Mouse (Mus musculus) heart, postnatal 10 days (tissue): ENCODE measurements around the gene Vps25. TPM values are rescaled to one million over a fixed set of nuclear protein-coding genes. Genes with fewer than 3 reads are reported as not detected.

Experiments
- DNase-seq, 2 experiments: peaks; one replicate each; pipeline ENCODE4 v3.0.0; 2021
- intact Hi-C: fragments of 180-260 bp; cut with DNase I; formaldehyde crosslinking; loops from one replicate; pipeline ENCODE4 v1.15.1; 2025
- total RNA-seq, 2 experiments: library from RNA; stranded (reverse); gene quantifications; 2 replicates each; pipeline ENCODE4 v1.2.3; 2021

Gene Vps25
- 100 to 1,000 TPM in 1 of 2 experiments, 10 to 100 TPM in 1; 97.5 to 111 TPM for total RNA-seq

DNA sequence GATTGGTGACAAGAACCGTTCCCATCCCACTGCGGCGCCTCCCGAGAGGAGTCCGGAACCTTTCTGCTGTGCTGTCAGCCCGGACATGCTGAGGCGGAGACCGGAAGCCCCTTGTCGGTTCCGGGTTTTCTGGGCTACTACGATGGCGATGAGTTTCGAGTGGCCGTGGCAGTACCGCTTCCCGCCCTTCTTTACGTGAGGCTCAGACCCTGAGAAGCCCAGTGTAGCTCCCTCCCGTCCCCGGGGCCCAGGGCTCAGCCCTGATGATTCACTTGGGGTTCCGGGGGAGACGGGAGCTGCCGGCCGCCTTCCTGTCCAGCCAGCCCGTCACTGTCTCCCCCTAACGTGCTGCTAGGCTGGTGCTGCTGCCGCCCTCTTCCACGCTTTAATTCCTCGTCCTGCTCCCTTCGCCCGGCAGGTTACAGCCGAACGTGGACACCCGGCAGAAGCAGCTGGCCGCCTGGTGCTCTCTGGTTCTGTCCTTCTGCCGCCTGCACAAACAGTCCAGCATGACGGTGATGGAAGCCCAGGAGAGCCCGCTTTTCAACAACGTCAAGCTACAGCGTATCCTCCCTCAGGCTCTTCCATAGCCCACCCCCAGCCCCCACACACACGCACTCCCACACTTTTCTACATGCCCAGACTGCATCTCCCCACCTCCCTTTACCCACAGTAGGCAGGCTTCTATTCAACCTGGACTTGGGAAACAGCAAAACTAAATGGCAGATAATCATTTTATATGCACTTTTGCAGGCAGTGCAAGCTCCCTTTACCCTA, at the start of gene Vps25:
Vps25 (plus strand) TSS at position 95 of the 777 bp plus-strand sequence.
- intact Hi-C loops = loop anchor here (2.0 kb wide), 2 partner anchors 25 to 49 kb away; partner anchors contain the start of genes Becn1, Cntd1 and Coa3
- peak; percentile 91 to 94 for DNase-seq

DNA sequence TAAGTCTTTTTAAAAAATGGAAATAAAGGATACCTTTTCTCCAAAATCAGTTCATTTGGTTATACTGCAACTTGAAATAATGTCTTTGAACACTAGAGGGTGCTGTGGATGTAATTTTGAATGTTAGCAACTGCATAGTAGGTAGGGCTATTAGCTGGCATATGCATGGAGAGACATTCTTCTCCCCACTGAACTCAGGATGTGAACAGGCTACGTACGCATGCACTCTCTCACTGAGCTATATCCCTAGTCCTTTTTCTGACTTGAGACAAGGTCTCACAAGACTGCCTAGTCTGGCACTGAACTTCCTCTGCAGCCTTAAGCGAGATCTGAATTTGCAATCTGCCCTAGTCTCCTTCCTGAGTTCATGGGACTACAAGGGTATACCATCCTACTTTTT, 41.5 kb upstream of the Vps25 start:
- intact Hi-C loops = loop anchor here (1.0 to 5.0 kb wide), 3 partner anchors 36 to 185 kb away; partner anchors contain the start of gene Becn1
- peak; percentile 71 to 82 for DNase-seq

DNA sequence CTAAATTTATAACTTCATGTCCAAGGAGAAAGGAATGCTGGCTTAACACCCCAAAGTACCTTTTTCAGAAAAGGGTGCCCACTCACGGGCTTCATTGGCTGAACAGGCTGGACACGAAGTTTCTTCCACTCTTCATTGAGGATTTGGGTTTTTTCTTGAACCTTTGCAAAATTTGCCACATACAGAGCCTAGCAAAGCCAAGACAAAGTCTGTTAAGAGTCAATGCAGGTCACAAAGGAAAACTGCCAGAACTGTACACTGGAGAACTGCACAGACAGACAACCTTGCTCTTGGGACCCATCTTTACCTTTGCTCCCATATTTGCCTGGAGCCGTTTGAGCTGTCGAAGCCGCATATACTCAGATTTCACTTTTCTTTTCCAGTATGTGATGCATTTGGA, 36.6 kb upstream of the Vps25 start:
- DNase-seq = no peak
- intact Hi-C loops = no loop called here

DNA sequence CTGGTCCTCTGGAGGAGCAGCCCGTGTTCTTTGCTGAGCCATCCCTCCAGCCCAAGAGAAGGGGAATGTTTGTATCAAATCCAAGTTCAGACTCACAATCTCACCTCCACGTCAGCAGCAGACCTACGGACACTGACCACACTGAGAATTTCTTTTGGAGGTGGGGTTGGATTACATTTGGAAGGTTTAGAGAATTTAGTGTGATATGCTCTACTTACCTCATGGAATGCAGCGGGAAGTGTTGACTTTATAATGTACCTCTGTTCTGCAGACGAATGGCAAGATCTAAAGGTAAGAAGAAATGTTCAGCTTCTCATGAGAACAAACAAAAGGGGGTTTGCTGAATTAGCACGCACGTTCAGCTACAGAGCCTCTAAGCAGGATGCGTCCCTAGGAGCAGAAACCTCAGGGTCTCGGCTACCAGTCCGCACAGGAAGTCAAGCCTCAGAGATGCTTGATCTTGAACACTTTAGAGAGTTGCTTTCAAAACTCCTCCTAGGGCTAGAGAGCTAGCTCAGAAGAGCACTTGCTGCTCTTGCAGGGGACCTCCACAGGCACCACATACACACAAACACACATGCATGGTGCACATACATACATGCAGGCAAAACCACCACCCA, 35.0 kb upstream of the Vps25 start:
- intact Hi-C loops = no loop called here

DNA sequence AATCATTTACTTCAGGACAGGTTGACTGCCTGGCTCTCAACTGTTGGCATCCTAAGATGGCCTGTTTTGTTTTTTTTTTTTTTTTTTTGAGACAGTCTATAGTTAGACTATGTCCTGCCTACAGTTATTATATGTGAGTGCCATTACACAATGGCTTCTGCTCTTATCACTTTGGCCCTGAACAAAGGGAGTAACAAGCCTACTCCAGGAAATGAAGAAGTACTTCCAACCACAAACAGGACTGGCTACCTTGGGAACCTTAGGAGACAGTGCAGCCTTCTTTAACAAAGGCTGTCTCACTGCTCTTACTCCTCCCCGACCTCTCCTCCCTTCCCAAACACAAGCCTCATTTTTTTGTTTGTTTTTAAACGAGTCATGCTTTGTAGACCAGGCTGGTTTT, 32.7 kb upstream of the Vps25 start:
- DNase-seq = no peak
- intact Hi-C loops = no loop called here

More for the DNA sequence above, 35.0 kb upstream of the Vps25 start:
- DNase-seq = no peak

DNA sequence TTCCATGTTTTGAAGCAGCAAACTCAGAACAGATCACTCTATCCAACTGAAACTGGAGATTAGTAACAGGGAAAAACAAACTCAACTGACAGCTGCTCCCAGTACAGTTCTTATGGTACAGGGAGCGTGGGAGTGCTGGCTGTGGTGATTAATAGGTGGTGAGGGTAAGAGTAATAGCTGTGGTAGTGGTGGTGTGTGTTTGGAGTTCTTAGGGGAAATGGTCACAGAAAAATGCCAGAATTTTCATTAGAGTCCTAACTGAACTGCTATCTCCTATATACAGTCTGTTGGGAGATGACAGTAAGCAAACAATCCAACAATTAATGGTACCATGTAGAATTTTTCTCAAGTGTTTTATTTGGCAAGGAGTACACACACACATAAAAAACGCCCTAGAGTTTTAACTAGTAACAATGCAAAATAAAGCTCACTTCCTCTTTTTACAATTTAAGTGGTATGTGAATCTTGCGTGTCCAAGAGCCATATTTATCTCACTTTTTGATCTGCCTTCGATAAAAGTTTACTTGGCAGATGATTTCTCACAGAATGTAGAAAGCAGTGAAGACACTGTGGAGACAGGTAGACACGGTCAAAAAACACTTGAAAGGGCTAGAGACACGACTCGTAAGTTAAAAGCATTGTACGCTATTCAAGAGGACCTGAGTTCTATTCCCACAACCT, 32.1 kb upstream of the Vps25 start:
- DNase-seq = no peak
- intact Hi-C loops = no loop called here

DNA sequence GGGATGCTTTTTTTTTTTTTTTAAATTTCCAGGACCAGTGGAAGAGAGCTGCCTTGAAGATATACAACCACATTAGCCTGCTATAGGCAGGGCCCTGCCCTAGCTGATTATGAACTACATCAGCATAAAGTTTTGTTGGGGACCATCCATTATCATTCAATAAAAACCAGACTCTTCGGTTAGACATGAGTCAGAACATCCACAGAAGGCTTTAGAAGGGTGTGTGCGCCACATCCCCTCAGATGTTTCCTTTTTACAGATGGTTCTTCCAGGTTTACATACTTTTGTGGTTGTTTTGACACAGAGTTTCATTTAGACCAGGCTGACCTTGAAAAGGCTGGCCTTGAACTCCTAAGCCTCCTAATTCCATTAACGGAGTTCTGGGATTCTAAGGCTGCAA, 29.2 kb upstream of the Vps25 start:
- DNase-seq = no peak
- intact Hi-C loops = no loop called here

DNA sequence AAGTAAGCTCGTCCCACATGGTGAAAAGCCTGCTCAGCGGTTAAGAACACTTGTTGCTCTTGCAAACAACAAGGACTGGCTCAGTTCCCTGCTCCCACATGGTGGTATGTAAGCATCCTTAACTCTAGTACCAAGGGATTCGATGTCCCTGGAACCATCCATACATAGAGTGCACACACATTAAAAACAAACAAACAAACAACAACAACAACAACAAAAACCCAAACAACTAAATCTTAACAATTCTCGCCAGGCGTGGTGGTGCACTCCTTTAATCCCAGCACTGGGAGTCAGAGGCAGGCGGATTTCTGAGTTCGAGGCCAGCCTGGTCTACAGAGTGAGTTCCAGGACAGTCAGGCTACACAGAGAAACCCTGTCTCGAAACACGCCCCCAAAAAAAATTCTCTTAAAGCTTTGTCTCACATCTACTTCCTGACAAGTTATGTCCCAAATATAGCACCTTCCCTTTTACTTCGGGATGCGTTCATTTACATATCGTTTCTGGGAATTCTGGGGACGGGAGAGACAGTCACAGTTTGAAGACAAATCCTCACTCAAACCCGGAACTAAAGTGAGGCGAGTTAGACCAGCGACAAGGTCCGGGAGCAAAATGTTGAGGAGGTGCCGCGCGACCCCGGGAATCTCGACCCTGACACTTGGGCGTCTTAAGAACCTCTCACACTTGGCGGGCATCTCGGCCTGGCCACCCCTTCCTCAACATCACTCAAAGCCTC, 28.0 kb upstream of the Vps25 start:
- DNase-seq = peak in 1 of 2 experiments; percentile 14
- intact Hi-C loops = loop anchor here (1.0 kb wide), 1 partner anchor 23 kb away; no protein-coding TSS in a partner anchor

DNA sequence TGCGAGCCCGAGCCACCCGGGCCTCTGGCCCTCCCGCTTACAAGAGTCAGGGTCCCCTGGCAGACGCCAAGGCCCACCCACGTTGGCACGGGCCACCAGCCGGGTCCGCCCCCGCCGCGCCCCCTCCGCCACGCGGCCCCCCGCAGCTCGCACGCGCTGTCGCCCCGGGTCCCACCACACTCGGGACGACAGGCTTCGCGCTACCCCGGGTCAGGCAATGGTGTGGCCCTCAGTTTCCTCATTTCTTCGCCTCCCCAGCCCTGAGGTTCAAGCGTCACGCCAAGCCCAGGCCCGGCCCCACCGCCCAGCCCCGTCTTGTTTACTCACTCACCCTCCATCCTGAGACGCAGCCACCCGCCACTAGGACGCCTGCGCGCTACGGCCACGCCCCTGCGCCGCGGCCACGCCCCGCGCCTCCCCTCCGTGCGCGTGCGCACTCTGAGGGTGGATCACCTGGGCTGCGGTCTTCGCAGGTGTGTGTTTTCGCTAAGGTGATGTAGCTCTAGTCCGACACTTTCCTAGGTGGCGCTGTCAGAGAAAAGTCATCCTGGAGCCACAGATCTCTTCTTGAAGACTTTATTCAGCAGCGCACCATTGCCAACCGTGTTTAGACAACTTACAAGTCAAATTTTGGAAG, 27.3 kb upstream of the Vps25 start, which contains the start of gene Ezh1:
Ezh1 (minus strand) TSS at position 399 of the 637 bp plus-strand sequence.
- DNase-seq = peak; percentile 92 to 93
- intact Hi-C loops = loop anchor here (1.0 kb wide), 1 partner anchor 22 kb away; no protein-coding TSS in a partner anchor

DNA sequence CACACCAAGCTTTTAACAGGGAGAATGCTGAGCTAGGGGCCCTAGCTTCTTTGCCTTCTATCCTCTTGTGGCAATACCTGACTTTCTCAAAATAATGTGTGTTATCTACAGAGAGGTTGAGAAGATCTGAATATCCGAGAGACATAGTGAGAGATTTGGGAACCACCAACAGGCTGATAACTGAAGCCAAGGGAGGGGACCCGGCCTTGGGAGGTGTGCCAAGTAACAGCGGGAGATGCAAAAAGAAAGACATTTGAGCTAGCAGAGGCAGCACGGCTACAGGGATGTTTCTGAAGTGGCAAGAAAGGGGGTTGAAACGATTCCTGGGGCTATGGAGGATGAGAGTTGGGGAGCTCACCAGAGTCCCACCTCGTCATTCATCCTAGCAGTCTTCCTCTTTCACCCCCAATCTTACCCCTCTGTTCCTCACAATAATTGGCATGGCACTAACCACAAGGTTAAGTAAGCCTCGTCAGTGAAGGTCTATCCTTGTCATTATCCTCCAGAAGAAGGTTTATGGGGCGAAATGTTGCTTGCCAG, 24.1 kb upstream of the Vps25 start:
- intact Hi-C loops = no loop called here
- peak; percentile 36 to 52 for DNase-seq

DNA sequence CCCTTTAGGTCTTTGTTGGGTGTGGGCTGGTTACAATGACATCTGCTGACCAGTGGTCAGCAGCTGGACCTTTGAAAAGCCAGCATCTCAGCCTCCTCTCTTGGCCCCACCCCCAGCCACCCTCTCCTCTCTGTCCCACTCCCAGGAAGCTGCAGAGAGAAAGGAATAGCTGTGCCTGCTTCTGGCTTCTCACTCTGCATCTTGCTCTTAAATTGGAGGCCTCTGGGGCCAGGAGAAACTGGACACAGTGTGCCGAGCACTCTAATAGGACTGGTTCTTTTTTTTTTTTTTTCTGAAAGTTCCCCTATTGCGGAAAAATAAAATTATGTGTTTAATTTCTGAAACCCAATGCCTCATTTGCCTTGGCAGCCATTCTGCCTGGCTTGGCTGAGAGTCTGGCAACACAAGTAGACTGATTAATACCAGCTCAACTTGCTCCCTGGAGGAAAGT, 23.4 kb upstream of the Vps25 start:
- intact Hi-C loops = loop anchor here (2.0 kb wide), 1 partner anchor 17 kb away; the partner anchor contains the start of gene Ramp2
- DNase-seq = peak; percentile 64 to 65

DNA sequence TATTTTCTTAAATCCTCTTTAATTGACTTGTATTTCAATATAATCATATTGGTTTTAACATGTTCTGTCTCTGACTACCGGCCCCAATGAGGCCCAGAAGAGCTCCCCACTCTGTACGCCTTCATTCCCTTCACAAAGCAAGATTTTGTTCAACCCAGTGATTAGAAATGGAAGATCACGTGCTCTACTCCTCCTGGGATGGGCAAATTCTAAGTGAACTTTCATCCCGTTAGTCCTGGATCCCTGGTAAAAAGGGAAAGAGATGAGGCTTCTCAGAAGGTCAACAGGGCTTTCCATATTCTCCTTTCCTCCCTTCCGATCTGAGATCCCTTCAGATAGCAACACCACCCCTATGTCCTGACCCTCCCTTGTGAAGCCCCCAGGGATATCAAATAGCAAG, 23.0 kb upstream of the Vps25 start:
- intact Hi-C loops = loop anchor here (2.0 kb wide), 1 partner anchor 16 kb away; the partner anchor contains the start of gene Ramp2

DNA sequence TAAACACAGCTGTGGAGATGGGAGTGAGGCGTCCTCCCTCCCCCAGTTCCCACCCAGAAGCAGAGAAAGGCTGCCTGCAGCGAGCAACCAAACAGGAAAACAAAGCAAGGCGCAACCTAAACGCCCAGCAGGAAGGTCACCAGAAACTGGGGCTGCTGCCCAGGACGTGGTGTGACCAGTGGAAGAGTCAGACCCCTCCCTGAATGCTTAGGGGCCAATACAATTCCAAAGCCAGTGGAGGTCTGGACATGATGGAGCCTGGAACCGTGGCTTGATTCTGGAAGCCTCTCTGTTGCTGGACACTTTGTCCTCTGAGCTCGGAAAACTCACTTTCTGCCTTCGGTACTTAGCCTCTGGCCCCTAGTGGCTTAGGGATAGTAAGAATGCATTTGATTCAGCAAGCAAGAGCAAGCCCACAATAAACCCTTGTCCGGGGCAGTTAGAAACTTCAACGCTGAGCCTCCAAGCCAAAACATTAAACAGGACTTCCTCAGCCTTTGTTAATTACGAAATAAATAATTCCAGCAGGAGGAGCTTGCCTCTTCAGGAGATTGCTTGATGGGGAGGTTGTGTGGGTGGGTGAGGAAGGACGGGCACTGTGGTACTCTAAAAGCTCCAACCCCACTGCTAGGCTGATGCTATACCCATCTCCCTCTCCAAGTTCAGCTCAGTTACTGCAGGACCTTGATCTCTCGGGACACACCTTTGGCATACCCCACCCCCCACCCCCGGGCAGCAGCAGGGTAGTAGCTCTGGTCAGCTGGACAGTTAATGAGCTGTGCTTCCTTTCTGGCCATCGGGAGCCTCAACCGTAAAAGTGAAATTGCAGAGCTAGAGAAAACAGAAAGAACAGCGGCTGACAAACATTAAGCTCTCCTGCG, 22.3 kb upstream of the Vps25 start:
- peak; percentile 84 to 85 for DNase-seq
- intact Hi-C loops = loop anchor here (2.0 kb wide), 1 partner anchor 16 kb away; the partner anchor contains the start of gene Ramp2

More for the DNA sequence above, 23.0 kb upstream of the Vps25 start:
- DNase-seq = no peak

DNA sequence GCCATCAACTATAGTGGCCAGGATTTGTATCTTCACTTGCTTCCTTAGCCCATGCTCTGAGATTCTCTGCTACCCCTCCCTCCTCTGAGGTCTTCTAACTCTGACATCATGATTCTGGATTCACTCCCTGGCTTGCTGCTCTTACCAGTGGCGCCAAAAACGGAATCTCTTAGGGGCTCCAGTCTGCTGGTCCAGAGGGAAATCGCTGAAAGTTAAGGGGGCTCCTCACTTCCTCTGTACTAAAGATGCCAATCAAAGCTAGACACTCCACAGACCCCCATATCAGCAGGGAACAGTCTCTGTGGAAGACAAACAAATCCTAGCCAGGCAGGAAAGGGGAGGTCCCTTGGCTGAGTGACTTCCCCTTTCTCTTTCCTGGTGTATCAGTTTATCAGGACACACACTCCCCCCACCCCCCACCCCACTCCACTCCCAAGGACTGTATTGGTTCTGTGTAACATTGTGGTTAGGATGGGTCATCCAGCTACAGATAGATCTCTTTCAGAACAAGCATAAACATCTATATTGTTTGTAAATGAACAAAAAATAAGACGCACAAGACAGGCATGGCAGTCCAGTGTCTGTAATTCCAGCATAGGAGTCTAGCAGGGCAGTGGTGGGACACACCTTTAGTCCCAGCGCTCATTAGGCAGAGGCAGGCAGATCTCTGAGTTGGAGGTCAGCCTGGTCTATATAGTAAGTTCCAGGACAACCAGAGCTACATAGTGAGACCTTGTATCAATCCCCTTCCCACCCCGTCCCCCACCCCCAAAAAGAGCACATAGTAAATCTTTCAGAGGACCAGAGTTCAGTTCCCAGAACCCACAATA, 21.3 kb upstream of the Vps25 start:
- intact Hi-C loops = no loop called here
- DNase-seq = peak; percentile 75 to 78

DNA sequence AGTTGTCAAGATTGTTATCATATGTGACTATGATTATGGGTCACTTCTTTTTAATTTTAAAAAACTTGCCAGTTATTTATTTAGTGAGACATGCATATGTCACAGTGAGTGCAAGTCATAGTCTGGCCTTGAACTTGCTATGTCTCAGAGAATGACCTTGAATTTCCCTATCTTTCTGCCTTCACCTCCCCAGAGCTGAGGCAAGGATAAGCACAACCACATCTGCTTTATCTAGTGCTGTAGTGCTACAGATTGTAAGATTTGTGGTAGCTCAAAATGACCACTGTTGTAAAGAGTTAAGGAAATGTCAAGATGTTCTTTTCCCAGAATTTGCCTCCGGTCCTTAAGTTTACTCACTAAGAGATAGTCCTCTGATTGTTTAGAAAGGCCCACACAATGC, 20.3 kb upstream of the Vps25 start:
- intact Hi-C loops = no loop called here
- no peak for DNase-seq

DNA sequence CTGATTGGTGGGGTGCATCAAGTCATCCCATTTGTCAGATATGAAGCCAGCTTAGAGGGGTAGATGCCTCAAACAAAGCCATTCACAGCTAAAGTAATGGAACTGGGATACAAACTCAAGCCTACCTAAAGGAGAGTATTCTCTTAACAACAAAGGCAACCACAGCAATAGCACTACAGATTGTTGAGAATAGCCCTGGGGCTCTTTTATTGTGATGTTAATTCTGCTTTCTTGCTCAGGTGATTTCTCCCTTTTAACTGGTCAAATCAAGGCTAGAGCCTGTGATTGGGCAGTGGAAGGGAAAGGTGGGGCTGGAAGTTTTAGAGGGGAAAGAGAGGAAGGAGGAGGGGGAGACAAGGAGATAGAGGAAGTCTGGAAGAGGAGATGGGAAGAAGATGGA, 19.4 kb upstream of the Vps25 start:
- no peak for DNase-seq
- intact Hi-C loops = no loop called here

DNA sequence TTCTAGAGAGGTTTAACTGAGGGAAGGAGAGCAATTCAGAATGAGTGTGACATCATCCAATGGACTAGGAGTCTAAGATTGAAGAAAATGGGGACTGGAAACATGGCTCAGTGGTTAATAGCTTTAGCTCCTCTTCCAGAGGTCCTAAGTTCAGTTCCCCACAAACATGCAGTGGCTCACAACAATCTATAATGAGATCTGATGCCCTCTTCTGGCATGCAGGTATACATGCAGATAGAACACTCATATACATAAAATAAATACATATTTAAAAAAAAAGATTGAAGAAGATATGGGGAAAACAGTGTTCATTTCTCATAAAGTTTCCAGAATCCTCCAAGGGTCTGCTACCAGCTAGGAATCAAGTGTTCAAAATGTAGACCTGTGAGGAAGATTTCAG, 18.1 kb upstream of the Vps25 start:
- intact Hi-C loops = no loop called here

DNA sequence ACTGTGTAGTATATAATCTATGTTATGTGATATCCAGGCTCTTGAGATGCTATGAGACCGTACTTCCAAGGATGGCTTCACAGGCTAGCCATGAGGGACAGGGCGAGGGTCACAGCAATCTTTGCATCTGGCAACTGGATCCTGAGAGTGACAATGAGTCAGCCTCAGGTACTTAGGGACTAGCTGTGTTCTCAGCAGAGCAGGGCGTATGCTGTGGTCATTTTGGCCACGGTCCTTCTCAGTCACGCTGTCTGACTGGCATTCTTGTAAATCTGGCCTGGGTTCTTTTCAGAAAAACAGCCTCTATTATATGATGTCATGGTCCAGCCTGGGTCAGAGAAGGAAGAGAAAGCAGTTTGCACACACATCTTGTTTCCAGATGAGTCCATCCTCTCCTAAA, 16.7 kb upstream of the Vps25 start:
- intact Hi-C loops = no loop called here
- no peak for DNase-seq

More for the DNA sequence above, 18.1 kb upstream of the Vps25 start:
- DNase-seq = no peak
